Mouse (Mus musculus) left cerebral cortex, adult 2 months (tissue): ENCODE results near the gene Usp35. TPM values are rescaled to one million over a fixed set of nuclear protein-coding genes. Genes with fewer than 3 reads are reported as not detected.
A peak's percentile ranks its signal among the peaks of the same experiment; 100 is the strongest.

ENCODE experiments used
- DNase-seq, 2 experiments: peaks; one replicate each; pipeline ENCODE4 v3.0.0; 2021 to 2022; ENCODE audit warnings: low spot score in 2 of 2, mixed read lengths in 1 of 2; ENCODE audit errors: extremely low spot score in 1 of 2
- H3K27ac ChIP-seq: fragments of 200-600 bp; 2 replicates; pipeline ENCODE4 v1.8.1; 2022
- H3K4me3 ChIP-seq: fragments of 200-600 bp; 2 replicates; pipeline ENCODE4 v1.8.1; 2022
- CTCF ChIP-seq: fragments of 200-600 bp; IDR thresholded peaks from 2 replicates; pipeline ENCODE4 v1.8.1; 2022; ENCODE audit warnings: antibody characterized with exemption, mild to moderate bottlenecking, moderate library complexity
- intact Hi-C: fragments of 180-260 bp; cut with DNase I; formaldehyde crosslinking; loops from one replicate; pipeline ENCODE4 v1.15.1; 2025
- total RNA-seq, 2 experiments: library from RNA; stranded (reverse); gene quantifications; 2 replicates each; pipeline ENCODE4 v1.2.3; 2021

Usp35 gene
- total RNA-seq, 2 experiments from 2014 or later, result 18.8 to 19.9 TPM

- intact Hi-C loops, result no loop called here
- no peak for TF ChIP-seq CTCF
- no peak for DNase-seq
- H3K4me3 ChIP-seq, result no peak overlapping the region
- peak overlapping the region; percentile 5; the same call in 1 of the 2 replicates for H3K27ac ChIP-seq
Observed at GRCm38 (mm10) chr7:97329676-97330075, 2.1 kb downstream of the Usp35 start.

GRCm38 (mm10) chr7:97328891-97329588 is 2.8 kb downstream of the Usp35 start:
- Histone ChIP-seq H3K27ac (no peak overlapping the region; the same call in 1 of the 2 replicates), H3K4me3 (no peak overlapping the region)
- intact Hi-C loops, result no loop called here
- DNase-seq, result no peak
- no peak for TF ChIP-seq CTCF

GRCm38 (mm10) chr7:97327376-97327775 is 4.4 kb downstream of the Usp35 start:
- intact Hi-C loops, result no loop called here
- DNase-seq, result no peak
- no peak for TF ChIP-seq CTCF
- Histone ChIP-seq H3K4me3 (no peak overlapping the region), H3K27ac (no peak overlapping the region)

GRCm38 (mm10) chr7:97325156-97325985 is 6.4 kb downstream of the Usp35 start:
- DNase-seq, result peak; percentile 59 to 64
- no peak overlapping the region for H3K4me3 ChIP-seq
- intact Hi-C loops, result no loop called here

GRCm38 (mm10) chr7:97324342-97324741 is 7.5 kb downstream of the Usp35 start:
- no peak overlapping the region for H3K27ac ChIP-seq
- TF ChIP-seq CTCF, result no peak
- H3K4me3 ChIP-seq, result no peak overlapping the region
- intact Hi-C loops, result no loop called here
- no peak for DNase-seq

More at GRCm38 (mm10) chr7:97325156-97325985, 6.4 kb downstream of the Usp35 start:
- no peak overlapping the region for H3K27ac ChIP-seq
- no peak for TF ChIP-seq CTCF

GRCm38 (mm10) chr7:97317706-97318105 is 14.1 kb downstream of the Usp35 start:
- intact Hi-C loops, result no loop called here
- no peak overlapping the region for H3K4me3 ChIP-seq
- H3K27ac ChIP-seq, result no peak overlapping the region
- TF ChIP-seq CTCF, result no peak
- no peak for DNase-seq

GRCm38 (mm10) chr7:97315656-97316055 is 16.2 kb downstream of the Usp35 start:
- no peak for DNase-seq
- no peak overlapping the region for H3K27ac ChIP-seq
- intact Hi-C loops, result no loop called here
- no peak for TF ChIP-seq CTCF
- H3K4me3 ChIP-seq, result no peak overlapping the region

GRCm38 (mm10) chr7:97314646-97315045 is 17.2 kb downstream of the Usp35 start:
- H3K27ac ChIP-seq, result no peak overlapping the region
- intact Hi-C loops, result no loop called here
- no peak for DNase-seq
- no peak overlapping the region for H3K4me3 ChIP-seq
- TF ChIP-seq CTCF, result no peak

GRCm38 (mm10) chr7:97313364-97313995 is 18.3 kb downstream of the Usp35 start:
- H3K4me3 ChIP-seq, result no peak overlapping the region
- intact Hi-C loops, result no loop called here
- H3K27ac ChIP-seq, result no peak overlapping the region
- TF ChIP-seq CTCF, result no peak
- DNase-seq, result no peak

- Histone ChIP-seq H3K27ac (no peak overlapping the region), H3K4me3 (no peak overlapping the region)
- no peak for TF ChIP-seq CTCF
- DNase-seq, result no peak
- intact Hi-C loops, result no loop called here
Observed at GRCm38 (mm10) chr7:97312856-97313255, 19.0 kb downstream of the Usp35 start.

- no peak for DNase-seq
- no peak overlapping the region for H3K4me3 ChIP-seq
- intact Hi-C loops, result no loop called here
- no peak for TF ChIP-seq CTCF
- H3K27ac ChIP-seq, result no peak overlapping the region
Observed at GRCm38 (mm10) chr7:97312196-97312595, 19.6 kb downstream of the Usp35 start.

- no peak for TF ChIP-seq CTCF
Observed at GRCm38 (mm10) chr7:97311620-97312019, 20.2 kb downstream of the Usp35 start.

More at GRCm38 (mm10) chr7:97311620-97312019, 20.2 kb downstream of the Usp35 start:
- no peak for DNase-seq
- Histone ChIP-seq H3K4me3 (no peak overlapping the region), H3K27ac (no peak overlapping the region)
- intact Hi-C loops, result no loop called here
